In the genomic region with DNA sequence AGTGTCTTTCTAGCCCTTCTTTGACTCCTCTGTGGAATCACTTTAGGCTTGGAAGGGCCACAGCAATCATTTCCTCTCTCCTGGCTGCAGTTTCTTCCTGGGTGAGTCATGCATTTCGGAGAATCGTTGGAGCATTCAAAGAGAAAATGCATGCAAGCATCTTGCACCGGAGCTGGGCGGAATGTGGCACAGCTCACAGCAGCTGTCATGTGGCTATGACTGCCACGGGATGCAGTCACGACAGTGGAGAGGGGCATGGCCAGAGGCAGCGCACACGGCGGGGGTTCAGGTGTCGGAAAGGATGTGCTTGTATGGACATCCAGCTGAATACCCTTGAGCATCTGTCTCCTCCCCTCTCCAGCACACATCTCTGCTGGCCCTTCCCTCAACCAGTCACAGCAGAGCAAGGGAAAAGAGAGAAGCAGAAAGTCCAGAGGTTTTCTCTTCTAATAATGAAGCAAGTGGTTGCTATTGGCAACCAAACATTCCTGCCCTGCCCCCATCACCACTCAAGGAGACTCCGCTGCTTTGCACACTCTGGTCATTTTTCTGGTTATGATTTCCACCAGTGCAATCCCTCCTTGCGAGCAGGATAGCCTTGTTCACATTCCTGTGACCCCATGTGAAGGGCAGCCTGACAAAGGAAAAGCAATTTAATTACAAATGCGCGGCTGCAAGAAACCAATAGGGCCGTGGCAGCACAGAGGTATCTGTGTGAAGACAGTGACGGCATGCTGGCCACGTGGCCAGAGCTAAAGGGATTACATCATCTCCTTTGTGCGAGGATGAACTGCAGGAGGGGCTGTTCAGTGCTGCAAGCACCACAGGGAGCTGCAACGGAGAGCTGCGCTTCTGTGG, we compare ENCODE assay signal across 8 mouse cellular contexts.
A peak's percentile ranks its signal among the peaks of the same experiment; 100 is the strongest.
DNase-seq lines count a peak whose midpoint lies in the region; ATAC-seq and TF ChIP-seq lines count a peak whose summit lies in the region.

No protein-coding gene starts in this region.

- peak overlapping the region; percentile 78 for H3ac ChIP-seq in C2C12 (ENCODE audit: control insufficient read depth, insufficient read length, low read depth)

- H3K4me1 ChIP-seq in embryonic facial prominence, embryonic 15.5 days = peaks cover 53% of the 10 kb centered on the region
- H3K4me1 ChIP-seq in heart, postnatal 0 days (ENCODE audit: control insufficient read depth, insufficient read depth) = peaks cover 53% of the 10 kb centered on the region
- H3K4me1 ChIP-seq in liver, embryonic 14.5 days (replicated peaks; ENCODE audit: control insufficient read depth in 2 of 2, insufficient read depth in 2 of 2, low read length in 1 of 2) = 0 out of 4 replicates have a peak, but pooled peaks cover 0 to 2% of the 10 kb centered on the region in 2 experiments
- peaks cover 63% of the 10 kb centered on the region for H3K4me1 ChIP-seq in neural tube, embryonic 13.5 days (replicated peaks)

- TF ChIP-seq EP300 in heart, postnatal 0 days (IDR thresholded peaks at IDR 0.05; ENCODE audit: low read depth) = no peak
- TF ChIP-seq EP300 in liver, embryonic 14.5 days (IDR thresholded peaks at IDR 0.05; ENCODE audit: low read depth) = no peak

- peaks cover 76% of the 10 kb centered on the region for H3K79me3 ChIP-seq in C2C12 (ENCODE audit: low read depth)

- peak overlapping the region; percentile 45 for H3K27ac ChIP-seq in embryonic facial prominence, embryonic 15.5 days (replicated peaks)
- peak overlapping the region; percentile 3; the same call in 1 of the 2 replicates for H3K27ac ChIP-seq in heart, postnatal 0 days (ENCODE audit: low read depth)
- no peak overlapping the region for H3K27ac ChIP-seq in liver, embryonic 14.5 days
- H3K27ac ChIP-seq in neural tube, embryonic 13.5 days (replicated peaks) = peak overlapping the region; percentile 96

- no peak overlapping the region for H3K9ac ChIP-seq in embryonic facial prominence, embryonic 15.5 days
- no peak overlapping the region for H3K9ac ChIP-seq in heart, postnatal 0 days (replicated peaks; ENCODE audit: low read depth, low read length)
- no peak overlapping the region for H3K9ac ChIP-seq in liver, embryonic 14.5 days (replicated peaks)
- H3K9ac ChIP-seq in neural tube, embryonic 13.5 days = peak overlapping the region; percentile 77

- peak; percentile 85 for ATAC-seq in embryonic facial prominence, embryonic 15.5 days (ENCODE audit: insufficient number of reproducible peaks, low FRiP score, low TSS enrichment, low read depth)
- peak; percentile 85 for ATAC-seq in heart, postnatal 0 days (ENCODE audit: insufficient read depth, low read depth)
- ATAC-seq in liver, embryonic 14.5 days (ENCODE audit: insufficient read depth) = peak; percentile 68
- peak; percentile 97 for ATAC-seq in neural tube, embryonic 13.5 days (ENCODE audit: low read depth)

- no peaks in the 10 kb centered on the region for H3K27me3 ChIP-seq in C2C12 (ENCODE audit: control insufficient read depth, insufficient read depth, insufficient read length)
- H3K27me3 ChIP-seq in embryonic facial prominence, embryonic 15.5 days = no peaks in the 10 kb centered on the region
- H3K27me3 ChIP-seq in heart, postnatal 0 days (ENCODE audit: control insufficient read depth, insufficient read depth, low read length) = no peaks in the 10 kb centered on the region
- no peaks in the 10 kb centered on the region for H3K27me3 ChIP-seq in liver, embryonic 14.5 days (ENCODE audit: control insufficient read depth, insufficient read depth, low read length)
- H3K27me3 ChIP-seq in neural tube, embryonic 13.5 days = no peaks in the 10 kb centered on the region

- WGBS in embryonic facial prominence, embryonic 15.5 days = 7% methylated on average over 20 of the region's 20 CpGs
- 14% methylated on average over 20 of the region's 20 CpGs for WGBS in heart, postnatal 0 days
- WGBS in liver, embryonic 14.5 days (ENCODE audit: insufficient replicate concordance) = 33% methylated on average over 20 of the region's 20 CpGs
- 4% methylated on average over 20 of the region's 20 CpGs for WGBS in neural tube, embryonic 13.5 days

- H3K79me2 ChIP-seq in C2C12 (ENCODE audit: control insufficient read depth, insufficient read depth) = peaks cover 94% of the 10 kb centered on the region

- peak overlapping the region; percentile 50 for H3K4me2 ChIP-seq in embryonic facial prominence, embryonic 15.5 days (replicated peaks)
- peak overlapping the region; percentile 53 for H3K4me2 ChIP-seq in heart, postnatal 0 days (ENCODE audit: low read depth, low read length)
- peak overlapping the region; percentile 17; the same call in 1 of the 2 replicates for H3K4me2 ChIP-seq in liver, embryonic 14.5 days (ENCODE audit: low read depth)
- peak overlapping the region; percentile 66 for H3K4me2 ChIP-seq in neural tube, embryonic 13.5 days

- H3K4me3 ChIP-seq in C2C12 (ENCODE audit: insufficient read depth, poor library complexity, severe bottlenecking) = no peak overlapping the region
- peak overlapping the region; percentile 26 for H3K4me3 ChIP-seq in embryonic facial prominence, embryonic 15.5 days (replicated peaks)
- H3K4me3 ChIP-seq in heart, postnatal 0 days (ENCODE audit: low read depth, low read length) = peak overlapping the region; percentile 25
- no peak overlapping the region for H3K4me3 ChIP-seq in liver, embryonic 14.5 days (ENCODE audit: insufficient read depth in 1 of 2, low read depth in 2 of 2, low read length in 2 of 2)
- H3K4me3 ChIP-seq in neural tube, embryonic 13.5 days = peak overlapping the region; percentile 35

- H3K9me3 ChIP-seq in embryonic facial prominence, embryonic 15.5 days (replicated peaks) = no peaks in the 10 kb centered on the region
- no peaks in the 10 kb centered on the region for H3K9me3 ChIP-seq in heart, postnatal 0 days (replicated peaks; ENCODE audit: control insufficient read depth, low read length)
- H3K9me3 ChIP-seq in liver, embryonic 14.5 days (ENCODE audit: control insufficient read depth, low read length) = no peaks in the 10 kb centered on the region
- H3K9me3 ChIP-seq in neural tube, embryonic 13.5 days = no peaks in the 10 kb centered on the region

- no peaks in the 10 kb centered on the region for H3K36me3 ChIP-seq in C2C12 (ENCODE audit: control insufficient read depth, insufficient read depth)
- H3K36me3 ChIP-seq in embryonic facial prominence, embryonic 15.5 days = no peaks in the 10 kb centered on the region
- no peaks in the 10 kb centered on the region for H3K36me3 ChIP-seq in heart, postnatal 0 days (replicated peaks; ENCODE audit: control insufficient read depth, insufficient read depth, low read length)
- H3K36me3 ChIP-seq in liver, embryonic 14.5 days (replicated peaks; ENCODE audit: control insufficient read depth, insufficient read depth, low read depth) = no peaks in the 10 kb centered on the region
- H3K36me3 ChIP-seq in neural tube, embryonic 13.5 days = no peaks in the 10 kb centered on the region

- DNase-seq in adrenal gland, postnatal 25 days = peak; percentile 50
- DNase-seq in heart, postnatal 0 days (ENCODE audit: low spot score) = peak; percentile 69
- peak; percentile 58 to 65 for DNase-seq in kidney, postnatal 36 days
- DNase-seq in liver, embryonic 14.5 days (ENCODE audit: low read depth in 3 of 3, low spot score in 3 of 3) = no peak
- DNase-seq in thymus, postnatal 25 days = no peak

- no peak for TF ChIP-seq CTCF in C2C12 (IDR thresholded peaks at IDR 0.05; ENCODE audit: control insufficient read depth, insufficient read depth, insufficient read length)
- peak; percentile 22 for TF ChIP-seq CTCF in heart, postnatal 0 days (IDR thresholded peaks at IDR 0.05; ENCODE audit: low read depth)
- peak; percentile 18 for TF ChIP-seq CTCF in liver, embryonic 14.5 days (IDR thresholded peaks at IDR 0.05; ENCODE audit: low read depth)

TF ChIP-seq in C2C12, 6 proteins besides CTCF, POLR2A, EP300 and RAD21:
- TF ChIP-seq USF1 (IDR thresholded peaks at IDR 0.05; ENCODE audit: low read depth) = peak; percentile 99
- TF ChIP-seq CEBPB (IDR thresholded peaks at IDR 0.05; ENCODE audit: low read depth) = peak; percentile 74
- TF ChIP-seq FOSL1 (IDR thresholded peaks at IDR 0.05; ENCODE audit: insufficient read depth, low read length, poor library complexity, severe bottlenecking) = peak; percentile 63
- TF ChIP-seq MYOG (IDR thresholded peaks at IDR 0.05; ENCODE audit: control insufficient read depth, extremely low read depth, insufficient read length) = no peak
- peak; percentile 99 for TF ChIP-seq MAX (IDR thresholded peaks at IDR 0.05)
- TF ChIP-seq MYOD1 (IDR thresholded peaks at IDR 0.05; ENCODE audit: control insufficient read depth, insufficient read length, low read depth) = peak; percentile 98

Comparison
In these comparisons a context has a peak if more than half of its experiments do, and no peak if none do; other contexts are left out.
1. H3K4me3 ChIP-seq: peak in embryonic facial prominence, embryonic 15.5 days (single experiment), heart, postnatal 0 days (single experiment) and neural tube, embryonic 13.5 days (single experiment); none in C2C12 (single experiment) and liver, embryonic 14.5 days (0 of 2).
2. DNase-seq: peak in adrenal gland, postnatal 25 days (single experiment), heart, postnatal 0 days (single experiment) and kidney, postnatal 36 days (2 of 2); none in liver, embryonic 14.5 days (0 of 3) and thymus, postnatal 25 days (single experiment).
3. Peak in every context shown above with its lines, with median percentiles within 50 percentile points of each other: ATAC-seq and H3K4me2 ChIP-seq.